In genomic region chr1:89302368-89302951, GRCm38 (mm10) we compare ENCODE assay signal across 8 mouse cellular contexts.
DNase-seq lines count a peak whose midpoint lies in the region; ATAC-seq lines count a peak whose summit lies in the region.

No protein-coding gene starts in this region.

- no peak overlapping the region for H3K4me3 ChIP-seq in liver, embryonic 11.5 days (ENCODE audit: low read depth, low read length)
- H3K4me3 ChIP-seq in liver, embryonic 12.5 days: no peak overlapping the region
- H3K4me3 ChIP-seq in hindbrain, embryonic 10.5 days: no peak overlapping the region

- no peak for DNase-seq in liver, embryonic 11.5 days (ENCODE audit: low spot score)
- no peak for DNase-seq in hindbrain, embryonic 10.5 days (ENCODE audit: low spot score)
- DNase-seq in left cerebral cortex, postnatal 14 days (ENCODE audit: low spot score in 2 of 2): peak; percentile 62 to 87
- DNase-seq in right cerebral cortex, postnatal 10 days (ENCODE audit: low spot score in 2 of 2): peak; percentile 61 to 73
- no peak for DNase-seq in gastrocnemius, postnatal 25 days
- DNase-seq in kidney, adult 8-10 months: no peak

- no peak for ATAC-seq in liver, embryonic 11.5 days (replicated peaks; ENCODE audit: low FRiP score)
- ATAC-seq in liver, embryonic 12.5 days: no peak
- peak; percentile 93 for ATAC-seq in common myeloid progenitor, adult 5-6 weeks (replicated peaks; ENCODE audit: low read depth, poor library complexity, severe bottlenecking)

- H3K36me3 ChIP-seq in liver, embryonic 11.5 days (ENCODE audit: control insufficient read depth, insufficient read depth, low read length): no peaks in the 10 kb centered on the region
- no peaks in the 10 kb centered on the region for H3K36me3 ChIP-seq in liver, embryonic 12.5 days
- no peaks in the 10 kb centered on the region for H3K36me3 ChIP-seq in hindbrain, embryonic 10.5 days

- no peaks in the 10 kb centered on the region for H3K9me3 ChIP-seq in liver, embryonic 11.5 days (ENCODE audit: control insufficient read depth, low read length)
- 0 out of 2 replicates have a peak, but pooled peaks cover 4% of the 10 kb centered on the region for H3K9me3 ChIP-seq in liver, embryonic 12.5 days (replicated peaks)
- 0 out of 2 replicates have a peak, but pooled peaks cover 6% of the 10 kb centered on the region for H3K9me3 ChIP-seq in hindbrain, embryonic 10.5 days

- peaks cover 11% of the 10 kb centered on the region for H3K27me3 ChIP-seq in liver, embryonic 11.5 days (replicated peaks; ENCODE audit: control insufficient read depth, insufficient read depth, low read length)
- peaks cover 57% of the 10 kb centered on the region for H3K27me3 ChIP-seq in liver, embryonic 12.5 days (replicated peaks)
- no peaks in the 10 kb centered on the region for H3K27me3 ChIP-seq in hindbrain, embryonic 10.5 days (ENCODE audit: insufficient read depth, poor library complexity, severe bottlenecking)

- H3K27ac ChIP-seq in liver, embryonic 11.5 days (ENCODE audit: low read depth, low read length): no peak overlapping the region
- no peak overlapping the region for H3K27ac ChIP-seq in liver, embryonic 12.5 days
- H3K27ac ChIP-seq in hindbrain, embryonic 10.5 days: peak overlapping the region; percentile 23

- H3K9ac ChIP-seq in liver, embryonic 11.5 days (ENCODE audit: low read depth, low read length): no peak overlapping the region
- H3K9ac ChIP-seq in liver, embryonic 12.5 days: no peak overlapping the region

- no peaks in the 10 kb centered on the region for H3K4me1 ChIP-seq in liver, embryonic 11.5 days (replicated peaks; ENCODE audit: control insufficient read depth, insufficient read depth, low read length)
- H3K4me1 ChIP-seq in liver, embryonic 12.5 days: no peaks in the 10 kb centered on the region
- peaks cover 26% of the 10 kb centered on the region for H3K4me1 ChIP-seq in hindbrain, embryonic 10.5 days (replicated peaks)

- intact Hi-C loops in left cerebral cortex, postnatal 14 days (cut with DNase I): no loop called here

- peak overlapping the region; percentile 17; the same call in 1 of the 2 replicates for H3K4me2 ChIP-seq in liver, embryonic 11.5 days
- no peak overlapping the region for H3K4me2 ChIP-seq in liver, embryonic 12.5 days

- WGBS in liver, embryonic 11.5 days: 37% methylated on average over 20 of the region's 20 CpGs
- WGBS in liver, embryonic 12.5 days (ENCODE audit: insufficient replicate concordance): 18% methylated on average over 20 of the region's 20 CpGs
- WGBS in hindbrain, embryonic 10.5 days: 65% methylated on average over 20 of the region's 20 CpGs

Comparison
In these comparisons a context has a peak if more than half of its experiments do, and no peak if none do; other contexts are left out.
1. DNase-seq: peak in left cerebral cortex, postnatal 14 days (2 of 2) and right cerebral cortex, postnatal 10 days (2 of 2); none in liver, embryonic 11.5 days (single experiment), hindbrain, embryonic 10.5 days (single experiment), gastrocnemius, postnatal 25 days (single experiment) and kidney, adult 8-10 months (0 of 2).